Mouse (Mus musculus) embryo, embryonic 10 days (tissue): ENCODE measurements around the gene Prdx5.

Experiments used
- DNase-seq: peaks from one replicate; pipeline ENCODE4 v3.0.0-alpha.2; 2015; ENCODE audit warnings: low spot score

The Prdx5 gene

DNA sequence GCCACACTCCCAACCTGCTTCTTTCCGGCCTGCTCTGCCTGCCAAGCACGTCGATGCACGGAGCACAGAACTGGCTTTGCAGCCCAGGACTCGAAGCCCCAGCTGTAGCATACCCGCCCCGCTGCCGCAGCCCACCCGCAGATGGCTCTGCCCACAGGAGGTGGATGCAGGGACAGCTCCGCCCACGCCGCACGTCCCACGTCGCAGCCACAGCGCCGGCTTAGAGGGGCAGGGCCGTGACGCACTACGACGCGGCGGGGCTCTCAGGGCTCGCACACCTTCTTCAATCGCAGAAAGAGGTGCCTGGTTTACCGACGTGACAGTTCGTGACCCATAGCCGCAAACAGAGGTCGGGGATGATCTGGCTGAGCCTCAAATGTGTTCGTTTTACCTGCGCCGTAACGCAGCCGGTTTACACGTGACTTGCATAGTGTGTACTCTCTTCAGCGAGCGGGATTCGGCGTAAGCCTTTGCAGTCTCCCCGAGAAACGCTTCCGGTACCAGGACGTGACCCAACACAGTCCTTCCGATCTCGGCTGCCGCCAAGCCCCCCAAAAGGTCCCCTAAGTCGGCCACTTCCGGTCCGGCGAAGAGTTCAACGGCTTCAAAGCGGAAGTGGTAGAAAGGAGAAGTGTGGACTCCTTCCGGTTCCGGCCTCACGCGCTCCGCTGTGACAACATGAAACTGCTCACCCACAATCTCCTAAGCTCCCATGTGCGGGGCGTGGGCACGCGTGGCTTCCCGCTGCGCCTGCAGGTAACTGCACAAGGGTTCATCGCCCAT is at the start of gene Prdx5, which contains the start of gene Trmt112:
Gene Prdx5 (minus strand): TSS at position 600 of the 783 bp plus-strand sequence.
Gene Trmt112 (plus strand): TSS at position 192 of the 783 bp plus-strand sequence.
- DNase-seq: peak; percentile 96

DNA sequence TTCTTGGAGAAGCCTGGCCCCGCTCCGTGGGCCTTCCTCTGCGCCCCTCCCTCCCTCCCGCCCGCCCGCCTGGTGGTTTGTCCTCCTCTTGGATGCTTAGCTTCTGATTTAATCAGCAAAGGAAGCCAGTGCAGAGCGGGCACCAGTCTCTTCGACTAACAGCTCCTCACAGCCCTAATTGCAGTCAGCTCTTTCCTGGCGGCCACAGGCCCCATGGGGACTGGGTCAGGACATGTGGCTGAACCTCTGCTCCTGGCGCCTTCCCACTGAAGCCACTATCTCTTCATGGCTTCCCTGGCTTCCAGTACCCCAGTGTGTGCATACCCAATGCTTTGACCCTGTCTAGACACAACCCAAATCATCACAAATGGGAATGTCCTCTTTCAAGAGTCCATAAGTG is 46.6 kb upstream of the Prdx5 start:
- DNase-seq: no peak

DNA sequence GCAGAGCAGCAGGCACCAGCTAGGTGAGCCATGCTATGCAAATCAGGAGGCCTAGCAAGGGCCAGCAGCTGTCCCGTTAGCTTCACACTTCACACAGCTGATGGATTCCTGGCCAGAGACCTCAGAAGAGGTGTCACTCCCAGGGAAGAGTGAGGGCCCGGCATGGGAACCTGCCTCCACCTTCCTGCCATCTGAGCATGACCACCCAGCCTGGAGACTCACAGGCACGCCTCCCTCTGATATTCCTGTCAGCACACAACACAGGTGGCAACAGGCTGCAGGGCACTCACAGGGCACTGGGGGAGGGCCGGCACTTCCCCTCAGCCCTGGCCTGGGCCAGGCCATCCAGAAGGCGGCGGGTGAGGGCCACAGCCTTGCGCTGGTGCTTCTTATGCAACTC is 45.5 kb upstream of the Prdx5 start:
- no peak for DNase-seq

DNA sequence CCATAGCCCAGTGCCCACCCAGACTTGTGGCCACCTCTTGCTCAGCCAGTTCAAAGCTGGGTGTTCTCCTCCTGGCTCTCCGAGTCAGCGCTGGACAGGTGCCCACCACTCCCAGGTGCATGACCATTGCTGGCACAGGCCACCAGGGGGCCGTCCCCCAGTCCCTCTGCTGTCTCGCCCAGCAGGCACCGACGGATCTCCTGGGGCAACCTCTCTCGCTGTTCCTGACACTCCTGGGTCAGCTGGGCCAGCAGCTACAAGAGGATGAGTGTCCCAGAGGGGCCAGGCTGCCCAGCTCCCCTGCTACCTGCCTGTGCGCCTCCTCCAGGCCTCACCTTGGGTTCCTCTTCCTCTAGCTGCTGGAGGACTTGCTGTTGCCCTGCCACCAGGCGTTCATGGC is 44.1 kb upstream of the Prdx5 start:
- DNase-seq: no peak

DNA sequence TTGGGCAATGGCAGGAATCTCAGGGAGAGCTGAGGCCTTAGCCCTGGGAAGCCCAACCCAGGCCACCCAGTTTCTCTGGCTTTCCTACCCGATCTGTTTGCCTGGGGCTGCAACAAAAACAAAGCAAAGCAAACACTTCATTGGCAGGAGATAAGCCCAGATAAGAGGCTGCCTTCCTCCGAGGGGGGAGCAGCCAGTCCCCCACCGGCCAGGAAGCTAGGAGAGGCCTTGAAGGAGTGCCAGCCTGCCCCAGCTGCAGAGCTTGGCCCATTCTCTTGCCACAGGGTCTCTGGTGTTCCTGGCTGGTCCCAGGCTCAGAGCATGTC is 42.8 kb upstream of the Prdx5 start:
- DNase-seq: no peak

DNA sequence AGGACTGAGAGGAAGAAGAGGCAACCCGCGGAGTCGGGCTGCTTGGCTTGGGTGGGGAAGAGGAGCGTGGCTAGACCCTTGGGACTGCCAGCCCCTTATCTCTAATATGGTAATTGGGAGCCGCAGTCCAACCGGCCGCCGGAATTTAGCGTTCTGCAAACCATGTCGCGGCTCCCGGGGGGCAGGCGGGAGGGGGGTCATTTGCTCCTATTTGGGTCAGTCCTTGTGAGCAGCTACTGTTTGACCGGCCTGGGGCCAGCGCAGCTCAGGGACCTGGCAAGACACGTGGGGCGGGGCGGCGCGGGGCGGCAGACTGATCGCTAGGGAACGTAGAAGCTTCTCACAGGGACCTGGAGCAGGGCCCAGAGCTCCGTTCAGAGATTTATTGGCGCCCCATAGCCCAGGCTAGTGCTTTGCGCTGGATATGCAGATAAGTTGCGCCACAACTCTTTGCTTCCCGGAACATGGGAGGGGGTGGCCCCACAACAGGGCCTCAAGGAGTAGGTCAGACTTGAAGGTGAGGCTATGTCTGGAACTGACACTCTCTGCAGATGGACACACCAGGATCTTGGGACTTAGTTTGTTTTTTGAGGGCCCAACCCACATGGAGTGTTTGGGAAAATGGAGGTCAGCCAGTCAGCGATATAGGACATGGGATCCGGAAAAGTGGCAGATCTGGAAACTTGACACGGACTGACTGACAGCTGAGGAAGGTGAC is 42.2 kb upstream of the Prdx5 start:
- peak; percentile 57 for DNase-seq

DNA sequence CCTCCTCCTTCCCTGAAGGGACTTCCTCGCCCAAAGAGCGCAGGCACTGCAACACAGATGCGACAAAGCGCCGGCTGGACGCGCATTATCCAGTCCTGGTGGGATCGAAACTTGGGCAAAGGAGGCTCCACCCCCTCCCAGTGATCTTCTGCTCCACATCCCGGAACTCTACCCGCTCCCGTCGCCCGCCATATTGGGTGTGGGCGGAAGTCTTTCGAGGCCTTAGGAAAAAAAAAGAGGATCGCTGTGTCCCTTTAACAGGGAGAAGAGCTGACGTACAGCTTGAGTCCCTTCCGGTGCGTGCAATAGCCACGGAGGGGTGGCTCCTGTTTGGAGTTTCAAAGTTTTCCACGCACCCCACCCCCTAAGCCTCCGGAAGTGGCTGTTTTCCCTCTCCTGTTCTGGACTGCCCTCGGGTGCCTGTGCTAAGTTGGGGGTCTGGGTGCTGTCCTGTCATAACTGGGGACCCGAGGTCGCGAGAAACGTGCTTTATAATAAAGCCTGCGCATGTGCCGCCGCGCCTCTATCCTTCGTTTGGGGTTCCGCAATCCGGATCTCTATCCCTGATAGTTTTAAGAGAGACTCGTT is 41.6 kb upstream of the Prdx5 start:
- DNase-seq: peak; percentile 93

DNA sequence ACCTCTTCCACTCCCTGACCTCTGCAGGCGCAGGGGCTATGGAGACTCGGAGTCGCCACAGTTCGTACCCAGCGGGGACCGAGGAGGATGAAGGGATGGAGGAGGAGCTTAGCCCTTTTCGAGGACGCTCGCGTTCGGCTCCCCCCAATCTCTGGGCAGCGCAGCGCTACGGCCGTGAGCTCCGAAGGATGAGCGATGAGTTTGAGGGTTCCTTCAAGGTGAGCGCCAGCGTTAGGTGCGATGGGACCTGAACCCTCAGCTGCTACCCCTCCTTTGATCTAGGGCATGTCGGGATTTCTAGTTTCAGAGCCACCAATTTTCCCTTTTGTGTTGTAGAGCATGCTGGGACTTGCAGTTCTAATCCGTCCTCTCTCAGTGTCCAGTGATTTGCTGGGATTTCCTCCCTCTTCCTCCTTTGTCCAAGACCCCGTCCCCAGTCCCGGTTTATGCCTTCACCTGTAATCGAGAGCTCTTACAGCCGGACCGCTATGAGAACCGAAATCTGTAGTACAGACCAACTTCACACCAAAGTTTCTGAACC is 40.8 kb upstream of the Prdx5 start:
- peak; percentile 83 for DNase-seq

DNA sequence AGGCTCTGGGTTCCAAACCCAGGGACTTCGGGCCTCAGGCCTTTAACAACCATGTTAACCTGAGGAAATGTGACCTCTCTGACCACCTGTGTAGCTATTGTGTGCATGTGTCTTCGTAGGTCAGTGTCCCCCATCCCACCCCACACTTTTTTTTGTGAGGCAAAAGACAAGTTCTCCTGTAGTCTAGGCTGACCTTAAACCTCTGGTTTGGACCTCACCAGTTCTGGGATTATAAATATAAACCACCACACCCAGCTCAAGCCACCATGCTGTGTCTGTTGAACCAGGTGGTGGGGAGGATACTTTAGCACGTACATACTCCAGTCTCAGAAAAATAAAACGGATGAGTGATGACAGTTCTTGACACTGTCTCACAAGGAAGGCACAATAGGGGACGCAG is 40.0 kb upstream of the Prdx5 start:
- no peak for DNase-seq

DNA sequence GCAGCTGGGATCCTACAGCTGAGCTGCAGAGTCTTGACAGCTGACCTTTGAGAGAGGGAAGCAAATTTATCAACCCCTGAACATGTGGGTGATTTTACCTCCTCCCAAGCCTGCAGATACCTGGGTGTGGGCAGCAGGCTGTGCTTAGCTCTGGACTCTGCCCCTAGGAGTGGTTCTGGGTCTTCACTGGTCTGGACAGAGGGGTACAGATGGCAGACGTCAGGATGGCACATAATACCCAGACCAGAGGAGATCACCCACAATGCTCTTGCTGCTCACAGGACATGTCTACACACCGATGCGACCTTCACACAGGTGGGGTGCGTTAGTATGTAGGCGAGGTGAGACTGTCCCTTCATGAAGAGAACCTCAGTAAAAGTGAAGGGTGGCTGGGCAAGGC is 39.6 kb upstream of the Prdx5 start:
- DNase-seq: no peak

DNA sequence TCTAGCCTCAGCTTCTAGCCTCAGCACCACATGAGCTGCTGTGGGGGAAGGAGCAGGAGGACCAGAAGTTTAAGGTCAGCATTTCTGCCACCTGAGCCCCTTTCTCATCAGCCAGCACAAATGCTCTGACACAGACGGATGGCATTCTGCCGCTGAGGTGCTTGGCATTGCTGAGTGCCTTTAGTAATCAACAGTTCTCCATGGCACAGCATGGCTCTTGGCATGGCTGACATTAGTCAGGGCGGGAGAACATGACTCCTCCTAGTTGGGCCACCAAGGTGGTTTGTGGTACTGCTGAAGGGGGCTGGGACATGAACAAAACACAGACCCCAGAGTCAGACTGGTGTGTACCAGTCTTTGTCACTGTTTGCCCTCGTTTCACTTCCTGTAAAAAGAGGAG is 38.3 kb upstream of the Prdx5 start:
- no peak for DNase-seq

DNA sequence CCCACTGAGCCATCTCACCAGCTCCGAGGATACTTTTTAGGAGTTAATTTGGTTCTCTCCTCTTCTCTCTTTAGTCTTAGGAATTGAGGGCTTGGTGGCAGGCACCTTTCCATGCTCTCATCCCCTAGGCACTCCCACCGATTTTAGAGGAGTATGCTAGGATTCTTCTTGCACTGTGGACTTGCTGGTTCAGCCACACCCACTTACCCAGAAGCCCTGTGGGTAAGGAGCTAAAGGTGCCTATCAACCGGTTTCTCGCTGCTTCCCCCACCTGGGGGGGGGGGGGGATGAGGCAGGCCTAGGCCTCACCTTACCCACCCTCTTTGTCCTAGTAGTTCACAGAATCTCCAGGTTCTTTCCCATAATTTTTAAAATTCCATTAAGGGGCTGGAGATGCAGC is 37.8 kb upstream of the Prdx5 start:
- no peak for DNase-seq

DNA sequence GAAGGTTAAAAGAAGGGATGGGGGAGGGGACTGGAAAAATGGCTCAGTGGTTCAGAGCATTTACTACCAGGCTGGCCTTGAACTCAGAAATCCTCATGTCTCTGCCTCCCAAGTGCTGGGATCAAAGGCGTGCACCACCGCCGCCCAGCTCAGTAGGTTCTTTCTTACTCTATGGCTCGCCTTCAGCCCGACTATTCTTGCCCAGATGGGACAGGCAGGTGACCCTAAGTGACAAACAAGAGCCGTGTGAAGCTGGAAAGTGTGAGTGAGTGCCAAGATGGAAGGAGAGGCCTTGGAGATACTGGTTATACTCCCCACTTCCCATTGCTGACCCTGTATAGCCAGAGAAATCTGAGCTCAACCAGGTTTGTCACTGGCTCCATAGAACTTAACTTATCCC is 33.8 kb upstream of the Prdx5 start:
- DNase-seq: no peak

DNA sequence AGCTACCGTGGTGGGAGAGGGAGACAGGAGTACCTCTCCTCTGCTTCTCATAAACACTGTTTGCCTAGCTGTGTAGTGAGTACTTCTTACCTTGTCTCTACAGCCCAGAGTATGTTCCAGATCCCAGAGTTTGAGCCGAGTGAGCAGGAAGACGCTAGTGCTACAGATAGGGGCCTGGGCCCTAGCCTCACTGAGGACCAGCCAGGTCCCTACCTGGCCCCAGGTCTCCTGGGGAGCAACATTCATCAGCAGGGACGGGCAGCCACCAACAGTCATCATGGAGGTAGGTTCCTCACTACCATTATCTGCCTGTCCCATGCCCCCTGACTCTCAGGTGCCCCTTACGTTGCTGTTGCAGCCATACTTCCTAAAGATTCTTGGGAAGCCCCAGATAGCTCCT is 32.9 kb upstream of the Prdx5 start:
- DNase-seq: no peak

DNA sequence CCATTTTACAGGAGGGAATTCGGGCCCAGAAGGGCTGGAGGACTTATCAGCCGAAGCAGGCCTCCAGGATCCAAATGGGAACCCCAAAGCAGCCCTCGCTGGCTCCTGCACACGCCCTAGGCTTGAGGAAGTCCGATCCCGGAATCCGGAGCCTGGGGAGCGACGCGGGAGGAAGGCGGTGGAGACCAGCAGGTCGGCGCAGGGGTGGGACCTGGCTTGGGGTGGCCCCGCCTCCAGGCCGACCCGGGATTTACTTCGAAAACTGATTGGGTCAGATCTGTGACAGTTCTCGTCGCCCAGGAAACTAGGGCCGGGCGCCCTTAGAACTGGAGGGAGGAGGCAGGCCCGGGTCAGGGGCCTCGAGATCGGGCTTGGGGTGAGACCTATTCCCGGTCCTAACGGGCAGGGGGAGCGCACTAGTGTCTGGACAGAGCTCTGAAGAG is 32.4 kb upstream of the Prdx5 start, which contains the start of gene Gpr137:
Gene Gpr137 (minus strand): TSS at position 232 of the 443 bp plus-strand sequence.
- DNase-seq: peak; percentile 95

DNA sequence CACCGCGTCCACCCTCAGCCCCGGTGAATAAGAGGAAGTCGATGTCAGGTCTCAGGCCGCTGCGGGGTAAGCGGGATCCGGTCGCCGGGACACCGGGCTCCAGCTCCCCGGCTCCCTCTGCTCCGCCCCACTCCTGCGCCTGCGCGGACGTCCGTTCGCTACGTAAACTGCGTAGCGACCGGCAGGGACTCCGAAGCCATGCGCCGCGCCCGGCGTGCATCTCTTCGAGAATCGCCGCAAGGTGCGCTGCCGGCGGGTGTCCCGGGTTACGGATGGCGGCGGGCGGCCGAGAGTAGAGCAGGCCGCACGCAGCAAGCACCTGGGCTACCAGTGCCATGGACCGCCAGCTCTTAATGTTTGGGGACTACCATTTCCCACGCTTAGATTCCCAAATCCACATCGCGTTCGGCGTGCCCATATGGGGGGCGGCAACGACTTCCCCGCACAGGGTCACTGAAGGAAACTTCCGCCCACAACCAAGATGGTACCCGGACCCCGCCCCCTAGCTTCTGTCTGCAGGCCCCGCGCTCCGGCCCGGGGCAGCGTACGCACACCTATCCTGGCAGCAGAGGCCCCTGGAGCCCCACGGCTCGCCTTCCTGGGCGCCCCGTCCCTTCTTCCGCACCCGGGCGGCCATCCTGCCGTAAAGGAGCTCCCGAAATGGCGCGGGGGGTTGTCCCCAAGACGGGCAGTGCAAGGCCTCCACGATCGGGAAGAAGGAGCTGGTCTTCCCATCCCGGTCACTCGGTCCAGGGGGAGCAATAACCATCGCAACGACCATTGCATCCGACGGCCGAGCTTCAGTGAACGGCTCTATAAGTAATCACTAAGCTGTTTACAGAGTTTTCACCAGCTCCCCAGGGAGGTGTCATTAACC is 31.7 kb upstream of the Prdx5 start, which contains the start of gene Bad:
Gene Bad (plus strand): TSS at position 490 of the 877 bp plus-strand sequence.
- DNase-seq: peak; percentile 97

DNA sequence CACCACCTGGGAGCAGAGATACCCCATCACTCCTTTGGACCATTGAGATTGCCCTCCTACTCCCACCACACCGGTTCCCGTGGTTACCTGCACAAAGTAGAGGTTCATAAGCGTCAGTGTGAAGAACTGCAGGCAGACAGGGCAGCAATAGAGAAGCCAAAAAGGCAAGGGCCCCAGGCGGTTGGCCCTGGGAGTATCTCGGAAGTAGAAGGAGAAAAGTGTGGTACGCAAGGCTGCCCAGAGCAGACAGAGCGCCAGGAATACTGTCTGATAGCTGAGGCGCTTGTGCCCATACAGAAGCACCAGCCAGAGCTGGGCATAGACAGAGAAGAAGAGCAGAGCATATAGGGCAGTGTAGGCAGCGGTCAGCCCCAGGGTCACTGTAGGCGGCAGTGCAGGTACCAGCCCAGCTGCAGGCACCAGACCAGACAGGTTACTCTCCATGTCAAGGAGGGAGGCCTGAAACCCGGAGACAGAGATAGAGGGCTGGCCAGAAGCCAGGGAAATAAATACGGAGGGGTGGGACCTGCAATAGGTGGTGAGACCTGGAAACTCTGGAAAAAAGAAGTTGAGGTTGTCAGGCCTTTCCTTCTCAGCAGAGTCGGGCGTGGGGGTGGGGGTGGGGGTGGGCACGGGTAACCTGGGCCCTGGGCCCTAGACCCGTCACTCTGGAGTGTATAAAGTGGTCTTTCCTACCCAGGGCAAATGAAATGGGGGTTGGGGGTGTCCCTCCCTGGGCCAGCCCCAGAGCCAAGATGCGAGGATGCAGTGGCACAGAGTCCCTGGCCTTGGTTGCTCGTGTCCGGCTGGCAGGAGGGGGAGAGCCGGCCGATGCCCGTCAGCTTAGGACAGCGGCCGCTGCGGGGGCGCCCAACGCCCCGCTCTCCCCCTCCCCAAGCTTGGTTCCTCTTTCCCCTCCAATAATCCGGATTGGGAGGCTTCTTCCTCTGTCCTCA is 30.8 kb upstream of the Prdx5 start:
- no peak for DNase-seq

DNA sequence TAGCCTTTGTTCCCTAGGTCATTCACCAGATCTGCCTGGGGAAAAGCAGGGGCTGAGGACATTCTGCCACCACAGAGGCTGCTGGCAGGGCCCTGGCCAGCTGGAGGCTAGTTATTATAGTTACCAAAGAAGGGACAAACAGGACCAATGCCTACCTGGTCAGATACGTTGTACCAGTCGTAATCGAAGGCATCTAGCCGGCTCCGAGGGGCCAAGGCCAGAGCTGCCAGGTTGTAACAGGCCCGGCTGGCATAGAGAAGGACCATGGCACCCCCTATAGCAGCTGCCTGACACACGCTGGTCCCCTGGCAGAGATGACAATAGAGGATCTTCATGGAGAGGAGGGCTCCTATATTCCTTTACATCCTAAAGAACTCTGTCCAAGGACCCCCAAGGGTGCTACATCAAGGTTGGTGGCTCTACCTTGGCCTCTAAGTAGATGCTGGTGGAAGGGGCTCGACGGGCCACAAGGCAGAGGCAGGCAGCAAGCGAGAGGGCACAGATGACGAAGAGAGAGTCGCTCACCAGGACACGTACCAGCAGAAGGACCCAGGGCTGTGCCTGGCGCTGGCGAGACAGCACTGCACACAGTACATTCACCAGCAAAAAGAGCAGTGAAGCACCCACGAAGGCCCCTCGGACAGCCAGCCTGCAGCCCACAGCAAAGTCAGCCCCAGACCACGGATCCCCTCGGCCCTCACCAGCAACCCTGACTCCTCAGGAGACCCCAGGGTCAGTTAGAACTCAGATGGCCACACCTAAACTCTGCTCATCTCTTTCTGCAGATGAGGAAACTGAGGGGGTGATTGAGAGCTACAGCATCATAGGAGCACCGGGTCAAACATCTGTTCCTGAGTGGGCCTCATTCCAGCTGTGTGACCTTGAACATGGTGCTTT is 29.4 kb upstream of the Prdx5 start:
- DNase-seq: no peak
